Mouse (Mus musculus): Measurements from ENCODE around the gene Ppp1r14c. TPM values are rescaled to one million over a fixed set of nuclear protein-coding genes. Genes with fewer than 3 reads are reported as not detected.

Gene Ppp1r14c
- total and polyA plus RNA-seq, 3 experiments, result not detected

DNA sequence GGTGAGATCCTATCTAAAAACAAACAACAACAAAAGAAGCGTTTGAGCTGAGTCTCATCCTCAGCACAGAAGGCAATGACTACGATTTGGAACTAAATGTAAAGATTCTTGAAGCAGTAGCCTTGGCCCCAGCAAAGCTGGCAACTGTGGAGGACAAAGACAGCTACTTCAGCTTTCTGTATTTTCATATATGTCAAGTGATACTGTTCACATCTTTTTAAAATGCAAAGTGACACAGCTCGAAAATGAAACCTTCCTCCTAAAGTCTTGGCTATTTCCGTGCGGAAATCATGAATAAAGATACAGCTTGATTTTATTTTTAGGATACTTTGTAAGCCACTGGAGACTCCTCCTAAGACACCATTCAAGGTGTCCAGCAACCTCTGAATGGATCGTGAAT is 148.1 kb downstream of the Ppp1r14c start:
- in situ Hi-C loops (cut with MboI; ENCODE audit: low pct_ligation_motif_present, low pct_unique_long_range_greater_than_20kb, low sequenced_read_pairs), result no loop called here
- Histone ChIP-seq H3K79me2 (replicated peaks; ENCODE audit: control insufficient read depth, extremely low read depth, insufficient read depth, poor library complexity, severe bottlenecking) (no peaks in the 10 kb centered on the region), H3K9ac (ENCODE audit: insufficient read depth, low read depth) (no peak overlapping the region), H3K4me2 (ENCODE audit: insufficient read depth, low read depth, poor library complexity, severe bottlenecking) (no peak overlapping the region), H3K4me1 (ENCODE audit: control insufficient read depth in 1 of 2, insufficient read depth in 2 of 2) (peaks cover 0 to 17% of the 10 kb centered on the region in 2 experiments; a peak in 2 of 4 replicates), H3K27ac (ENCODE audit: insufficient read depth, low read depth) (no peak overlapping the region), H3K36me3 (replicated peaks in 1 of 2; ENCODE audit: control insufficient read depth in 1 of 2, insufficient read depth in 1 of 2, low read length in 1 of 2) (no peaks in the 10 kb centered on the region), H3K27me3 (replicated peaks) (no peaks in the 10 kb centered on the region), H3K4me3 (replicated peaks in 1 of 3; ENCODE audit: low read depth in 2 of 3, low read length in 2 of 3, poor library complexity in 1 of 3) (no peak overlapping the region), H3K9me3 (replicated peaks; ENCODE audit: low read length) (no peaks in the 10 kb centered on the region)
- TF ChIP-seq CTCF (conservative IDR thresholded peaks at IDR 0.05 in 1 of 2, IDR thresholded peaks at IDR 0.05 in 1 of 2; ENCODE audit: low read depth in 2 of 2, low read length in 2 of 2), result no peak
- TF ChIP-seq HCFC1 (IDR thresholded peaks at IDR 0.05; ENCODE audit: low read depth, low read length), result no peak
- TF ChIP-seq SMC3 (IDR thresholded peaks at IDR 0.05; ENCODE audit: low read depth, low read length), result no peak
- TF ChIP-seq RCOR1 (conservative IDR thresholded peaks at IDR 0.05; ENCODE audit: low read depth, low read length), result no peak
- no peak for TF ChIP-seq ETS1 (conservative IDR thresholded peaks at IDR 0.05; ENCODE audit: low read depth, low read length)
- TF ChIP-seq UBTF (IDR thresholded peaks at IDR 0.05; ENCODE audit: low read depth, low read length), result no peak
- no peak for TF ChIP-seq MAX (IDR thresholded peaks at IDR 0.05; ENCODE audit: low read length)
- TF ChIP-seq CHD2 (IDR thresholded peaks at IDR 0.05; ENCODE audit: low read length), result no peak
- no peak for TF ChIP-seq E2F4 (IDR thresholded peaks at IDR 0.05; ENCODE audit: insufficient replicate concordance, low read depth, low read length)
- TF ChIP-seq BHLHE40 (IDR thresholded peaks at IDR 0.05; ENCODE audit: low read depth, low read length), result no peak
- no peak for TF ChIP-seq EP300 (IDR thresholded peaks at IDR 0.05; ENCODE audit: low read length)
- TF ChIP-seq NELFE (IDR thresholded peaks at IDR 0.05; ENCODE audit: low read depth, low read length), result no peak
- TF ChIP-seq RAD21 (IDR thresholded peaks at IDR 0.05; ENCODE audit: low read depth, low read length), result no peak
- no peak for TF ChIP-seq TBP (conservative IDR thresholded peaks at IDR 0.05; ENCODE audit: low read depth, low read length)
- no peak for TF ChIP-seq JUND (conservative IDR thresholded peaks at IDR 0.05; ENCODE audit: low read depth, low read length)
- TF ChIP-seq TCF12 (IDR thresholded peaks at IDR 0.05; ENCODE audit: low read depth, low read length), result no peak
- TF ChIP-seq MAZ (IDR thresholded peaks at IDR 0.05; ENCODE audit: low read depth, low read length), result no peak
- no peak for TF ChIP-seq JUN (IDR thresholded peaks at IDR 0.05; ENCODE audit: insufficient read depth, low read depth, low read length)
- dilution Hi-C loops (cut with MboI; ENCODE audit: extremely low pct_ligation_motif_present, extremely low pct_unique_long_range_greater_than_20kb, low sequenced_read_pairs), result no loop called here
- no peak for DNase-seq (ENCODE audit: extremely low read depth)

Other genes starting within 250 kb of the Ppp1r14c start
- not detected in 2 replicates for gene H60c, start 98.3 kb upstream of the Ppp1r14c start, total RNA-seq (2012; rRNA removed)
- not detected in 2 replicates for gene H60c, start 98.3 kb upstream of the Ppp1r14c start, total RNA-seq (2014; rRNA removed)
- not detected in 2 replicates for gene H60c, start 98.3 kb upstream of the Ppp1r14c start, polyA plus RNA-seq (2012; ENCODE audit: insufficient read length, low read depth)
- not detected in 2 replicates for gene Iyd, start 174.2 kb downstream of the Ppp1r14c start, total RNA-seq (2012; rRNA removed)
- not detected in 2 replicates for gene Iyd, start 174.2 kb downstream of the Ppp1r14c start, total RNA-seq (2014; rRNA removed)
- gene Iyd, start 174.2 kb downstream of the Ppp1r14c start, polyA plus RNA-seq (2012; ENCODE audit: insufficient read length, low read depth), result not detected in 2 replicates